Mouse (Mus musculus) midbrain, embryonic 16.5 days (tissue): ENCODE measurements around the gene Gm8439. TPM values are rescaled to one million over a fixed set of nuclear protein-coding genes. Genes with fewer than 3 reads are reported as not detected.
"Not testable (repeated sequence)": the region's sequence is repeated elsewhere in the genome, so short reads cannot be mapped to it uniquely, and the experiment has no call there.

Experiments used
- ATAC-seq: fragments of 200-750 bp; cut with Nextera tagmentation; 2 replicates; pipeline ENCODE4 v1.8.0; 2017; ENCODE audit warnings: moderate TSS enrichment
- H3K27ac ChIP-seq: fragments of 300-500 bp; sonication (generic); 2 replicates; pipeline ENCODE4 v1.5.1; 2014; ENCODE audit warnings: mild to moderate bottlenecking, low read length, mixed read lengths
- H3K27me3 ChIP-seq: fragments of 300-500 bp; sonication (generic); 2 replicates; pipeline ENCODE4 v1.6.1; 2014; ENCODE audit warnings: low read depth, low read length, mixed read lengths; ENCODE audit not compliant: control insufficient read depth, insufficient read depth
- H3K36me3 ChIP-seq: fragments of 300-500 bp; sonication (generic); 2 replicates; pipeline ENCODE4 v1.6.1; 2014; ENCODE audit warnings: mild to moderate bottlenecking, low read length, moderate library complexity, mixed read lengths; ENCODE audit not compliant: control insufficient read depth, insufficient read depth
- H3K4me1 ChIP-seq: fragments of 300-500 bp; sonication (generic); 2 replicates; pipeline ENCODE4 v1.6.1; 2014; ENCODE audit warnings: mild to moderate bottlenecking, low read length, mixed read lengths; ENCODE audit not compliant: control insufficient read depth, insufficient read depth
- H3K4me2 ChIP-seq: fragments of 300-500 bp; sonication (generic); 2 replicates; pipeline ENCODE4 v1.6.1; 2014; ENCODE audit warnings: mild to moderate bottlenecking, low read length, mixed read lengths
- H3K4me3 ChIP-seq: fragments of 300-500 bp; sonication (generic); 2 replicates; pipeline ENCODE4 v1.5.1; 2014; ENCODE audit warnings: low read depth, mild to moderate bottlenecking, low read length, moderate library complexity, mixed read lengths
- H3K9ac ChIP-seq: fragments of 300-500 bp; sonication (generic); 2 replicates; pipeline ENCODE4 v1.6.1; 2014; ENCODE audit warnings: low read depth, low read length, mixed read lengths
- H3K9me3 ChIP-seq: fragments of 300-500 bp; sonication (generic); replicated peaks from 2 replicates; pipeline ENCODE4 v1.6.1; 2014; ENCODE audit warnings: mild to moderate bottlenecking, low read length, mixed read lengths; ENCODE audit not compliant: control insufficient read depth, poor library complexity, severe bottlenecking
- WGBS: fragments of 180-500 bp; shearing (Covaris S2); extraction: QIAGEN DNeasy Blood & Tissue Kit; methylation state at CpG from one replicate; pipeline ENCODE4 v1.1.7; 2014; 5-methylcytosine and 5-hydroxymethylcytosine counted together
- polyA plus RNA-seq: library from polyadenylated mRNA; unstranded; fragments of >200 nt; fragmentation: Nextera tagmentation; extraction: Ambion mirVana; gene quantifications from 2 replicates; pipeline ENCODE4 v1.2.1, GENCODE M21; 2015

Gm8439 gene
- polyA plus RNA-seq, 1 experiment from 2014 or later: not detected

DNA sequence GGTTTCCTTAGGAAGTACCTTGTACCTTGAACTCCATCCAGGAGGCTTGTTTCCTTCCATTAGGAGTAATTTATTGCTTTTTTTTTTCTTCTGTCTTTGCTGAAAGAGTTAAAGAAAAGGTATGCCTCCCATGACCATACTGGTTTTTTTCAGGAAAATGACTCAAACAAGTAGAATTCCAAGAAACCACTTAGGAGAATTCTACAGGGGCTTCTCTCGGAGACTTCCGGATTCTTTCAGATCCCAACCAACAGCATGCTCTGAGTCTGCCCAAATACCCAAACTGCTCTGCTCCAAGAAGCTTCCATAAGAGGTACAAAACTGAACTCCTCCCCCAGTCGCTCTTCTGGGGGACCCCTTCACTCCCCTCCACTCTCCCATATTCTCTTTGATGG is 17.5 kb upstream of the Gm8439 start:
- peak overlapping the region; percentile 95 for H3K27ac ChIP-seq
- H3K4me1 ChIP-seq: peaks cover 32% of the 10 kb centered on the region
- no peak for ATAC-seq
- H3K9ac ChIP-seq: peak overlapping the region; percentile 97
- 73% methylated on average over 3 of the region's 3 CpGs for WGBS
- no peaks in the 10 kb centered on the region for H3K36me3 ChIP-seq
- H3K9me3 ChIP-seq: no peaks in the 10 kb centered on the region
- peak overlapping the region; percentile 85 for H3K4me2 ChIP-seq
- peak overlapping the region; percentile 85 for H3K4me3 ChIP-seq
- H3K27me3 ChIP-seq: no peaks in the 10 kb centered on the region

DNA sequence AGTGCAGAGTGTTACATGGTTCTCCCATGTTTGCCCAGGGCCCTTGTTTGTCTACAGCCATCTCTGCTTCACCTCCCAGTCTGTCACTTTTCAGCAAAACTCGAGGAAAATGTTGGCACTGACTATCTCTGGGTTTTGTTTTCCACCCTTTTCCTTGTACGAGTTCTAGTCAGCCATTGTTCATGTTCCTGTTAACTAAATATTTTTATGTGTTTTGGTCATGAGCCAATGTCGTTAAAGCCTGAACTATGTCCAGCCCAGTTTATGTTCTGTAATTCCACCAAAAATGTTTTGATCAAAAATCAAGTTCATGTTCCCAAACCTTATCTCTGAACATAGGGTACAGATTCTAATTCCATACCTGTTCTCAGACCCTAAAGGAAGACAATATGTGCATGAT is 16.9 kb upstream of the Gm8439 start:
- H3K9ac ChIP-seq: no peak overlapping the region
- H3K27me3 ChIP-seq: no peaks in the 10 kb centered on the region
- peaks cover 32% of the 10 kb centered on the region for H3K4me1 ChIP-seq
- H3K4me2 ChIP-seq: no peak overlapping the region
- 76% methylated on average over 3 of the region's 3 CpGs for WGBS
- no peak overlapping the region for H3K27ac ChIP-seq
- ATAC-seq: no peak
- H3K4me3 ChIP-seq: no peak overlapping the region
- H3K36me3 ChIP-seq: no peaks in the 10 kb centered on the region
- H3K9me3 ChIP-seq: no peaks in the 10 kb centered on the region

DNA sequence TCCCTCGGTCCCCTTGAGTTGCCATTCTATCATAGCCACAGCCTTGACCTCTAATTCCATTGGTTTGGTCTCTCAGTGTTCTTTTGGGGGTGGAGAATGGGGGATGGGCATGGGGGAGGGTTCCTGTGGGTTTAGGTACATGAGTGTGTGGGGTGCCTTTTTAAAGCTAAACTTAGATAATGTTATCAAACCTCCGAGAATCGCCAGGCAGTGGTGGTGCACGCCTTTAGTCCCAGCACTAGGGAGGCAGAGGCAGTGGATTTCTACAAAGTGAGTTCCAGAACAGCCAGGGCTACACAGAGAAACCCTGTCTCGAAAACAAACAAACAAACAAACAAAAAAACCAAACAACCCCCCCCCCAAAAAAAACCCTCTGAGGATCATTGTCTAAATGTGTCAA is 7.7 kb upstream of the Gm8439 start:
- Histone ChIP-seq H3K4me3 (no peak overlapping the region), H3K4me2 (no peak overlapping the region), H3K27me3 (no peaks in the 10 kb centered on the region), H3K4me1 (no peaks in the 10 kb centered on the region), H3K9ac (no peak overlapping the region), H3K9me3 (no peaks in the 10 kb centered on the region), H3K27ac (no peak overlapping the region), H3K36me3 (no peaks in the 10 kb centered on the region)
- ATAC-seq: no peak
- 83% methylated on average over 5 of the region's 5 CpGs for WGBS

GRCm38 (mm10) chr4:120581711-120582110 is 6.8 kb upstream of the Gm8439 start:
- Histone ChIP-seq H3K4me2 (no peak overlapping the region), H3K4me3 (no peak overlapping the region), H3K9me3 (no peaks in the 10 kb centered on the region), H3K27me3 (no peaks in the 10 kb centered on the region), H3K27ac (no peak overlapping the region), H3K36me3 (no peaks in the 10 kb centered on the region), H3K4me1 (no peaks in the 10 kb centered on the region), H3K9ac (no peak overlapping the region)
- ATAC-seq: no peak
- WGBS: 87% methylated on average over 9 of the region's 9 CpGs

DNA sequence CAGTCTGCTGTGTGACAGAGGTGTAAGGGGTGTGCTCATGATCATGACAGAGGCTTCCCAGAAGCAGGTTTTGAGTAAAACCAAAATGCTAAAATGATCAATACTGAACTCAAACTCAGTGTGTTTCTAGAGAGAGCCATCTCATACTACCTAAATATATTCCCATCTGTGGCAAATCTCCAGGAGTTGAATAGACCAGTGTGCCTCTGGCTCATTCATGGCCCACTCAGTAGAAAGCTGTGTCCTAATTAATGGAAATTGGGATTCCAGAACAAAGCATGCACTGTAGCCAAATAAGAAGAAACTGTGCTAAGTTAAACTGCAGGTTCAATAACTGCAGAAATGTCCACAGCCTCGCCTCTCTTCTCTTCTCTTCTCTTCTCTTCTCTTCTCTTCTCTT is 1.6 kb upstream of the Gm8439 start:
- Histone ChIP-seq H3K9me3 (no peaks in the 10 kb centered on the region), H3K4me1 (peaks cover 3% of the 10 kb centered on the region; the same call in 1 of the 2 replicates), H3K4me2 (no peak overlapping the region), H3K9ac (no peak overlapping the region), H3K27me3 (0 out of 2 replicates have a peak, but pooled peaks cover 2% of the 10 kb centered on the region), H3K36me3 (no peaks in the 10 kb centered on the region), H3K4me3 (no peak overlapping the region), H3K27ac (no peak overlapping the region)
- WGBS: 39% methylated on average over 1 of the region's 1 CpGs
- no peak for ATAC-seq

DNA sequence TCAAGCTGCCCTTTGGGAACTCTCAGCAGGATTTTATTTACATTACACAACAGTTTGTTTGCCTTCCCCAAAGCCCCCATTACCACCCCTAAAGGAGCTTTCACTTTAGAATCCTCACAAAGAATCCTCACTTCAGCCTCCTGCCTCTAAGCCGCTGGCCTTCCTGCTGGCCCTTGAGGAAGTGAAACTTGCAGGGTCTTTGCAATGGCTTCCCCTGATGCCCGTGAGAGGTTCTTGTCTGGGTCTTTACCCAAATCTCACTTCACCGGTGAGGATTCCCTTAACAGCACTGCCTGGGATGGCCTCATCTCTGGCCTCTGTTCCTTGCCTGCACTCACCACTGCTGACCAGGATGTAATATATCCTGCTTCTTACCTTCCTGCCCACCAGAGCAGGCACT is 525 bp downstream of the Gm8439 start:
- WGBS: 11% methylated on average over 3 of the region's 3 CpGs
- Histone ChIP-seq H3K9ac (no peak overlapping the region), H3K36me3 (no peaks in the 10 kb centered on the region), H3K4me1 (peaks cover 3% of the 10 kb centered on the region; the same call in 1 of the 2 replicates), H3K4me3 (no peak overlapping the region), H3K9me3 (no peaks in the 10 kb centered on the region), H3K27ac (no peak overlapping the region), H3K27me3 (0 out of 2 replicates have a peak, but pooled peaks cover 2% of the 10 kb centered on the region), H3K4me2 (no peak overlapping the region)
- ATAC-seq: no peak

GRCm38 (mm10) chr4:120589815-120590422 is 1.4 kb downstream of the Gm8439 start:
- Histone ChIP-seq H3K9me3 (no peaks in the 10 kb centered on the region), H3K4me2 (no peak overlapping the region), H3K27ac (no peak overlapping the region), H3K4me3 (no peak overlapping the region), H3K4me1 (peaks cover 3% of the 10 kb centered on the region; the same call in 1 of the 2 replicates), H3K36me3 (no peaks in the 10 kb centered on the region), H3K9ac (no peak overlapping the region), H3K27me3 (0 out of 2 replicates have a peak, but pooled peaks cover 2% of the 10 kb centered on the region)
- 34% methylated on average over 5 of the region's 5 CpGs for WGBS
- ATAC-seq: peak; percentile 93

- Histone ChIP-seq H3K9ac (no peak overlapping the region), H3K27ac (no peak overlapping the region), H3K9me3 (no peaks in the 10 kb centered on the region), H3K4me2 (no peak overlapping the region), H3K4me3 (no peak overlapping the region), H3K36me3 (no peaks in the 10 kb centered on the region), H3K4me1 (peaks cover 3% of the 10 kb centered on the region; the same call in 1 of the 2 replicates), H3K27me3 (0 out of 2 replicates have a peak, but pooled peaks cover 2% of the 10 kb centered on the region)
- WGBS: 85% methylated on average over 4 of the region's 4 CpGs
- ATAC-seq: no peak
These were observed 2.4 kb downstream of the Gm8439 start for GRCm38 (mm10) chr4:120590973-120591372.

DNA sequence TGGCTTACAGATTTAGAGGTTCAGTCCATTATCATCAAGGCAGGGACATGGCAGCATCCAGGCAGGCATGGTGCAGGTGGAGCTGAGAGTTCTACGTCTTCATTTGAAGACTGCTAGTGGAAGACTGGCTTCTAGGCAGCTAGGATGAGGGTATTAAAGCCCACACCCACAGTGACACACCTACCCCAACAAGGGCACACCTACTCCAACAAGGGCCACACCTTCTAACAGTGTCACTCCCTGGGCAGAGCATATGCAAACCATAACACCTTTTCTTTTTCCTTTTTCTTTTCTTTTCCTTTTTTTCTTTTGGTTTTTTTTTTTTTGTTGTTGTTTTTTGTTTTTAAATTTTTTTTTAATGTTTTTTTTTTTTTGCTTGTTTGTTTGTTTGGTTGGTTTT is 7.7 kb downstream of the Gm8439 start:
- H3K4me2 ChIP-seq, H3K36me3 ChIP-seq, ATAC-seq, H3K4me1 ChIP-seq, H3K27ac ChIP-seq, H3K27me3 ChIP-seq, H3K4me3 ChIP-seq, H3K9ac ChIP-seq, H3K9me3 ChIP-seq: not testable (repeated sequence)
- WGBS: 85% methylated on average over 1 of the region's 1 CpGs
